Mouse (Mus musculus) midbrain, embryonic 15.5 days (tissue): ENCODE data around the gene Fes. TPM values are rescaled to one million over a fixed set of nuclear protein-coding genes. Genes with fewer than 3 reads are reported as not detected.
A peak's percentile ranks its signal among the peaks of the same experiment; 100 is the strongest.

ENCODE experiments used
- ATAC-seq: fragments of 200-750 bp; cut with Nextera tagmentation; replicated peaks from 2 replicates; pipeline ENCODE4 v1.8.0; 2017; ENCODE audit warnings: moderate TSS enrichment
- H3K27ac ChIP-seq: fragments of 300-500 bp; sonication (generic); 2 replicates; pipeline ENCODE4 v1.5.1; 2015; ENCODE audit warnings: mild to moderate bottlenecking, inconsistent platforms
- H3K27me3 ChIP-seq: fragments of 300-500 bp; sonication (generic); replicated peaks from 2 replicates; pipeline ENCODE4 v1.6.1; 2015; ENCODE audit warnings: inconsistent platforms
- H3K36me3 ChIP-seq: fragments of 300-500 bp; sonication (generic); replicated peaks from 2 replicates; pipeline ENCODE4 v1.6.1; 2015; ENCODE audit warnings: inconsistent platforms
- H3K4me1 ChIP-seq: fragments of 300-500 bp; sonication (generic); 2 replicates; pipeline ENCODE4 v1.6.1; 2015; ENCODE audit warnings: inconsistent platforms
- H3K4me2 ChIP-seq: fragments of 300-500 bp; sonication (generic); 2 replicates; pipeline ENCODE4 v1.6.1; 2015; ENCODE audit warnings: inconsistent platforms, mild to moderate bottlenecking, moderate library complexity
- H3K4me3 ChIP-seq: fragments of 300-500 bp; sonication (generic); 2 replicates; pipeline ENCODE4 v1.5.1; 2015; ENCODE audit warnings: mild to moderate bottlenecking, inconsistent platforms
- H3K9ac ChIP-seq: fragments of 300-500 bp; sonication (generic); 2 replicates; pipeline ENCODE4 v1.6.1; 2015; ENCODE audit warnings: mild to moderate bottlenecking, inconsistent platforms
- H3K9me3 ChIP-seq: fragments of 300-500 bp; sonication (generic); 2 replicates; pipeline ENCODE4 v1.6.1; 2016; ENCODE audit warnings: inconsistent platforms
- WGBS: fragments of 180-500 bp; shearing (Covaris S2); methylation state at CpG from one replicate; pipeline ENCODE4 v1.1.7; 2015; ENCODE audit warnings: mixed read lengths; 5-methylcytosine and 5-hydroxymethylcytosine counted together
- polyA plus RNA-seq: library from polyadenylated mRNA; unstranded; fragments of >200 nt; fragmentation: Nextera tagmentation; extraction: Ambion mirVana; gene quantifications from 2 replicates; pipeline ENCODE4 v1.2.1, GENCODE M21; 2015

The Fes gene
- polyA plus RNA-seq, 1 experiment from 2014 or later = 4.4 TPM

GRCm38 (mm10) chr7:80386235-80386930, 1.4 kb downstream of the Fes start:
- H3K4me3 ChIP-seq = no peak overlapping the region
- H3K4me2 ChIP-seq = 0 out of 2 replicates have a peak overlapping the region, but pooled peaks have one; percentile 2
- H3K27ac ChIP-seq = no peak overlapping the region
- peaks cover 11% of the 10 kb centered on the region; the same call in 1 of the 2 replicates for H3K36me3 ChIP-seq
- H3K9ac ChIP-seq = no peak overlapping the region
- ATAC-seq = peak; percentile 65
- 0 out of 2 replicates have a peak, but pooled peaks cover 5% of the 10 kb centered on the region for H3K27me3 ChIP-seq
- 36% methylated on average over 18 of the region's 18 CpGs for WGBS
- peaks cover 9% of the 10 kb centered on the region for H3K4me1 ChIP-seq
- H3K9me3 ChIP-seq = no peaks in the 10 kb centered on the region

GRCm38 (mm10) chr7:80382919-80383318, 4.8 kb downstream of the Fes start:
- Histone ChIP-seq H3K9ac (no peak overlapping the region), H3K4me1 (peaks cover 4% of the 10 kb centered on the region), H3K9me3 (no peaks in the 10 kb centered on the region), H3K4me2 (no peak overlapping the region), H3K27ac (no peak overlapping the region), H3K27me3 (0 out of 2 replicates have a peak, but pooled peaks cover 5% of the 10 kb centered on the region), H3K4me3 (no peak overlapping the region), H3K36me3 (no peaks in the 10 kb centered on the region)
- WGBS = 73% methylated on average over 11 of the region's 11 CpGs
- ATAC-seq = no peak

GRCm38 (mm10) chr7:80379531-80379930, 8.2 kb downstream of the Fes start:
- H3K27ac ChIP-seq = no peak overlapping the region
- ATAC-seq = no peak
- no peaks in the 10 kb centered on the region for H3K9me3 ChIP-seq
- peaks cover 8% of the 10 kb centered on the region; the same call in 1 of the 2 replicates for H3K4me1 ChIP-seq
- H3K9ac ChIP-seq = no peak overlapping the region
- no peaks in the 10 kb centered on the region for H3K27me3 ChIP-seq
- H3K4me3 ChIP-seq = no peak overlapping the region
- WGBS = 64% methylated on average over 13 of the region's 13 CpGs
- no peak overlapping the region for H3K4me2 ChIP-seq
- H3K36me3 ChIP-seq = no peaks in the 10 kb centered on the region

- Histone ChIP-seq H3K4me2 (no peak overlapping the region), H3K9ac (no peak overlapping the region), H3K4me3 (no peak overlapping the region), H3K36me3 (no peaks in the 10 kb centered on the region), H3K27me3 (no peaks in the 10 kb centered on the region), H3K9me3 (no peaks in the 10 kb centered on the region), H3K4me1 (peaks cover 8% of the 10 kb centered on the region; the same call in 1 of the 2 replicates), H3K27ac (no peak overlapping the region)
- ATAC-seq = no peak
- 34% methylated on average over 6 of the region's 6 CpGs for WGBS
These were observed 10.3 kb downstream of the Fes start for GRCm38 (mm10) chr7:80377471-80377870.

- 39% methylated on average over 10 of the region's 10 CpGs for WGBS
- Histone ChIP-seq H3K9ac (no peak overlapping the region), H3K27me3 (no peaks in the 10 kb centered on the region), H3K4me1 (peaks cover 11% of the 10 kb centered on the region; the same call in 1 of the 2 replicates), H3K4me2 (no peak overlapping the region), H3K27ac (no peak overlapping the region), H3K36me3 (no peaks in the 10 kb centered on the region), H3K4me3 (no peak overlapping the region), H3K9me3 (no peaks in the 10 kb centered on the region)
- peak; percentile 50 for ATAC-seq
These were observed 11.6 kb downstream of the Fes start for GRCm38 (mm10) chr7:80376192-80376591.

GRCm38 (mm10) chr7:80375376-80376039, 12.2 kb downstream of the Fes start:
- no peak for ATAC-seq

GRCm38 (mm10) chr7:80374733-80375132, 13.0 kb downstream of the Fes start:
- Histone ChIP-seq H3K4me1 (peaks cover 18% of the 10 kb centered on the region), H3K36me3 (no peaks in the 10 kb centered on the region), H3K4me2 (no peak overlapping the region), H3K27me3 (no peaks in the 10 kb centered on the region), H3K4me3 (no peak overlapping the region), H3K27ac (no peak overlapping the region), H3K9me3 (no peaks in the 10 kb centered on the region), H3K9ac (no peak overlapping the region)
- no peak for ATAC-seq
- 90% methylated on average over 3 of the region's 3 CpGs for WGBS

More at GRCm38 (mm10) chr7:80375376-80376039, 12.2 kb downstream of the Fes start:
- H3K9ac ChIP-seq = no peak overlapping the region
- H3K36me3 ChIP-seq = no peaks in the 10 kb centered on the region
- no peak overlapping the region for H3K4me2 ChIP-seq
- peaks cover 11% of the 10 kb centered on the region; the same call in 1 of the 2 replicates for H3K4me1 ChIP-seq
- no peaks in the 10 kb centered on the region for H3K9me3 ChIP-seq
- no peak overlapping the region for H3K4me3 ChIP-seq
- no peaks in the 10 kb centered on the region for H3K27me3 ChIP-seq
- no peak overlapping the region for H3K27ac ChIP-seq
- WGBS = 84% methylated on average over 9 of the region's 9 CpGs

GRCm38 (mm10) chr7:80374280-80374679, 13.5 kb downstream of the Fes start:
- Histone ChIP-seq H3K27ac (no peak overlapping the region), H3K4me1 (peaks cover 23% of the 10 kb centered on the region), H3K27me3 (no peaks in the 10 kb centered on the region), H3K4me3 (no peak overlapping the region), H3K4me2 (no peak overlapping the region), H3K36me3 (no peaks in the 10 kb centered on the region), H3K9me3 (no peaks in the 10 kb centered on the region), H3K9ac (no peak overlapping the region)
- ATAC-seq = no peak
- WGBS = 69% methylated on average over 3 of the region's 3 CpGs

GRCm38 (mm10) chr7:80373850-80374249, 13.9 kb downstream of the Fes start:
- ATAC-seq = no peak
- 80% methylated on average over 12 of the region's 12 CpGs for WGBS
- Histone ChIP-seq H3K27ac (no peak overlapping the region), H3K4me1 (peaks cover 26% of the 10 kb centered on the region), H3K4me2 (no peak overlapping the region), H3K27me3 (no peaks in the 10 kb centered on the region), H3K9me3 (no peaks in the 10 kb centered on the region), H3K9ac (no peak overlapping the region), H3K36me3 (no peaks in the 10 kb centered on the region), H3K4me3 (no peak overlapping the region)

- Histone ChIP-seq H3K4me3 (no peak overlapping the region), H3K4me2 (no peak overlapping the region), H3K9me3 (no peaks in the 10 kb centered on the region), H3K27ac (no peak overlapping the region), H3K36me3 (no peaks in the 10 kb centered on the region; the same call in 1 of the 2 replicates), H3K4me1 (peaks cover 29% of the 10 kb centered on the region), H3K9ac (no peak overlapping the region), H3K27me3 (no peaks in the 10 kb centered on the region)
- WGBS = 81% methylated on average over 4 of the region's 4 CpGs
- no peak for ATAC-seq
These were observed 14.4 kb downstream of the Fes start for GRCm38 (mm10) chr7:80373352-80373751.

- H3K4me3 ChIP-seq = no peak overlapping the region
- 53% methylated on average over 2 of the region's 2 CpGs for WGBS
- no peak overlapping the region for H3K4me2 ChIP-seq
- no peak for ATAC-seq
- no peaks in the 10 kb centered on the region for H3K9me3 ChIP-seq
- H3K36me3 ChIP-seq = peaks cover under 1% of the 10 kb centered on the region; the same call in 1 of the 2 replicates
- H3K9ac ChIP-seq = no peak overlapping the region
- H3K27ac ChIP-seq = no peak overlapping the region
- no peaks in the 10 kb centered on the region for H3K27me3 ChIP-seq
- H3K4me1 ChIP-seq = peaks cover 30% of the 10 kb centered on the region
These were observed 15.1 kb downstream of the Fes start for GRCm38 (mm10) chr7:80372667-80373066.

GRCm38 (mm10) chr7:80372166-80372565, 15.6 kb downstream of the Fes start:
- no peak overlapping the region for H3K4me2 ChIP-seq

More at GRCm38 (mm10) chr7:80372166-80372565, 15.6 kb downstream of the Fes start:
- Histone ChIP-seq H3K27me3 (no peaks in the 10 kb centered on the region), H3K4me3 (no peak overlapping the region), H3K9ac (no peak overlapping the region), H3K36me3 (peaks cover 6% of the 10 kb centered on the region), H3K4me1 (peaks cover 30% of the 10 kb centered on the region), H3K9me3 (no peaks in the 10 kb centered on the region), H3K27ac (no peak overlapping the region)
- ATAC-seq = no peak
- WGBS = 91% methylated on average over 3 of the region's 3 CpGs
